Mouse (Mus musculus): ENCODE results near the gene Cacna2d2.

Cacna2d2 gene

GRCm38 (mm10) chr9:107419491-107420244 is 20.3 kb downstream of the Cacna2d2 start:
- H3K9me3 ChIP-seq (ENCODE audit: low read length), result no peaks in the 10 kb centered on the region
- TF ChIP-seq POU5F1 (IDR thresholded peaks at IDR 0.05; ENCODE audit: borderline replicate concordance, low read length) (no peak), NANOG (IDR thresholded peaks at IDR 0.05; ENCODE audit: borderline replicate concordance, low read length) (no peak), CTCF (conservative IDR thresholded peaks at IDR 0.05; ENCODE audit: low read length) (no peak)
- no peaks in the 10 kb centered on the region for H3K36me3 ChIP-seq (ENCODE audit: insufficient read depth, low read length)
- peaks cover 3% of the 10 kb centered on the region for H3K4me1 ChIP-seq (replicated peaks; ENCODE audit: low read depth, low read length)
- H3K4me3 ChIP-seq (replicated peaks; ENCODE audit: low read length), result no peak overlapping the region
- peaks cover 58% of the 10 kb centered on the region for H3K27me3 ChIP-seq (ENCODE audit: insufficient read depth, low read length)

- no peaks in the 10 kb centered on the region for H3K4me1 ChIP-seq (replicated peaks; ENCODE audit: low read depth, low read length)
- H3K9me3 ChIP-seq (ENCODE audit: low read length), result no peaks in the 10 kb centered on the region
- H3K4me3 ChIP-seq (replicated peaks; ENCODE audit: low read length), result no peak overlapping the region
- TF ChIP-seq CTCF (conservative IDR thresholded peaks at IDR 0.05; ENCODE audit: low read length), result no peak
- TF ChIP-seq NANOG (IDR thresholded peaks at IDR 0.05; ENCODE audit: borderline replicate concordance, low read length), result no peak
- H3K27me3 ChIP-seq (ENCODE audit: insufficient read depth, low read length), result peaks cover 52% of the 10 kb centered on the region
- no peaks in the 10 kb centered on the region for H3K36me3 ChIP-seq (ENCODE audit: insufficient read depth, low read length)
These were observed 21.5 kb downstream of the Cacna2d2 start for GRCm38 (mm10) chr9:107420898-107421297.

- H3K27me3 ChIP-seq (ENCODE audit: insufficient read depth, low read length), result peaks cover 52% of the 10 kb centered on the region
- no peaks in the 10 kb centered on the region for H3K4me1 ChIP-seq (replicated peaks; ENCODE audit: low read depth, low read length)
- no peak for TF ChIP-seq CTCF (conservative IDR thresholded peaks at IDR 0.05; ENCODE audit: low read length)
- TF ChIP-seq NANOG (IDR thresholded peaks at IDR 0.05; ENCODE audit: borderline replicate concordance, low read length), result no peak
- no peak for TF ChIP-seq POU5F1 (IDR thresholded peaks at IDR 0.05; ENCODE audit: borderline replicate concordance, low read length)
- no peaks in the 10 kb centered on the region for H3K36me3 ChIP-seq (ENCODE audit: insufficient read depth, low read length)
- no peak overlapping the region for H3K4me3 ChIP-seq (replicated peaks; ENCODE audit: low read length)
- H3K9me3 ChIP-seq (ENCODE audit: low read length), result no peaks in the 10 kb centered on the region
These were observed 23.5 kb downstream of the Cacna2d2 start for GRCm38 (mm10) chr9:107422878-107423277.

- Histone ChIP-seq H3K4me1 (replicated peaks; ENCODE audit: low read depth, low read length) (no peaks in the 10 kb centered on the region), H3K9me3 (ENCODE audit: low read length) (no peaks in the 10 kb centered on the region), H3K4me3 (replicated peaks; ENCODE audit: low read length) (no peak overlapping the region), H3K27me3 (ENCODE audit: insufficient read depth, low read length) (peaks cover 59% of the 10 kb centered on the region), H3K36me3 (ENCODE audit: insufficient read depth, low read length) (no peaks in the 10 kb centered on the region)
- no peak for TF ChIP-seq POU5F1 (IDR thresholded peaks at IDR 0.05; ENCODE audit: borderline replicate concordance, low read length)
- no peak for TF ChIP-seq CTCF (conservative IDR thresholded peaks at IDR 0.05; ENCODE audit: low read length)
- no peak for TF ChIP-seq NANOG (IDR thresholded peaks at IDR 0.05; ENCODE audit: borderline replicate concordance, low read length)
These were observed 25.2 kb downstream of the Cacna2d2 start for GRCm38 (mm10) chr9:107424485-107425175.

- H3K36me3 ChIP-seq (ENCODE audit: insufficient read depth, low read length), result no peaks in the 10 kb centered on the region
- H3K27me3 ChIP-seq (ENCODE audit: insufficient read depth, low read length), result peaks cover 52% of the 10 kb centered on the region
- H3K4me1 ChIP-seq (replicated peaks; ENCODE audit: low read depth, low read length), result no peaks in the 10 kb centered on the region
- TF ChIP-seq CTCF (conservative IDR thresholded peaks at IDR 0.05; ENCODE audit: low read length) (no peak), NANOG (IDR thresholded peaks at IDR 0.05; ENCODE audit: borderline replicate concordance, low read length) (no peak), POU5F1 (IDR thresholded peaks at IDR 0.05; ENCODE audit: borderline replicate concordance, low read length) (no peak)
- H3K4me3 ChIP-seq (replicated peaks; ENCODE audit: low read length), result no peak overlapping the region
- H3K9me3 ChIP-seq (ENCODE audit: low read length), result no peaks in the 10 kb centered on the region
These were observed 28.5 kb downstream of the Cacna2d2 start for GRCm38 (mm10) chr9:107427876-107428275.

- peaks cover 49% of the 10 kb centered on the region for H3K27me3 ChIP-seq (ENCODE audit: insufficient read depth, low read length)
- H3K4me3 ChIP-seq (replicated peaks; ENCODE audit: low read length), result no peak overlapping the region
- no peaks in the 10 kb centered on the region for H3K9me3 ChIP-seq (ENCODE audit: low read length)
These were observed 29.2 kb downstream of the Cacna2d2 start for GRCm38 (mm10) chr9:107428451-107429186.

GRCm38 (mm10) chr9:107430445-107430844 is 31.0 kb downstream of the Cacna2d2 start:
- Histone ChIP-seq H3K36me3 (ENCODE audit: insufficient read depth, low read length) (no peaks in the 10 kb centered on the region), H3K27me3 (ENCODE audit: insufficient read depth, low read length) (peaks cover 53% of the 10 kb centered on the region), H3K4me1 (replicated peaks; ENCODE audit: low read depth, low read length) (peaks cover 13% of the 10 kb centered on the region), H3K9me3 (ENCODE audit: low read length) (no peaks in the 10 kb centered on the region), H3K4me3 (replicated peaks; ENCODE audit: low read length) (no peak overlapping the region)
- TF ChIP-seq NANOG (IDR thresholded peaks at IDR 0.05; ENCODE audit: borderline replicate concordance, low read length) (no peak), POU5F1 (IDR thresholded peaks at IDR 0.05; ENCODE audit: borderline replicate concordance, low read length) (no peak), CTCF (conservative IDR thresholded peaks at IDR 0.05; ENCODE audit: low read length) (no peak)

More at GRCm38 (mm10) chr9:107428451-107429186, 29.2 kb downstream of the Cacna2d2 start:
- H3K36me3 ChIP-seq (ENCODE audit: insufficient read depth, low read length), result no peaks in the 10 kb centered on the region
- no peaks in the 10 kb centered on the region for H3K4me1 ChIP-seq (replicated peaks; ENCODE audit: low read depth, low read length)
- no peak for TF ChIP-seq NANOG (IDR thresholded peaks at IDR 0.05; ENCODE audit: borderline replicate concordance, low read length)
- no peak for TF ChIP-seq POU5F1 (IDR thresholded peaks at IDR 0.05; ENCODE audit: borderline replicate concordance, low read length)
- no peak for TF ChIP-seq CTCF (conservative IDR thresholded peaks at IDR 0.05; ENCODE audit: low read length)

- H3K36me3 ChIP-seq (ENCODE audit: insufficient read depth, low read length), result no peaks in the 10 kb centered on the region
- no peak for TF ChIP-seq POU5F1 (IDR thresholded peaks at IDR 0.05; ENCODE audit: borderline replicate concordance, low read length)
- no peak for TF ChIP-seq CTCF (conservative IDR thresholded peaks at IDR 0.05; ENCODE audit: low read length)
- no peak for TF ChIP-seq NANOG (IDR thresholded peaks at IDR 0.05; ENCODE audit: borderline replicate concordance, low read length)
- no peak overlapping the region for H3K4me3 ChIP-seq (replicated peaks; ENCODE audit: low read length)
- peaks cover 18% of the 10 kb centered on the region for H3K4me1 ChIP-seq (replicated peaks; ENCODE audit: low read depth, low read length)
- H3K9me3 ChIP-seq (ENCODE audit: low read length), result no peaks in the 10 kb centered on the region
- peaks cover 35% of the 10 kb centered on the region for H3K27me3 ChIP-seq (ENCODE audit: insufficient read depth, low read length)
These were observed 33.1 kb downstream of the Cacna2d2 start for GRCm38 (mm10) chr9:107432546-107432945.
